10 mouse cellular contexts compared by ENCODE assay signal in the genomic region with DNA sequence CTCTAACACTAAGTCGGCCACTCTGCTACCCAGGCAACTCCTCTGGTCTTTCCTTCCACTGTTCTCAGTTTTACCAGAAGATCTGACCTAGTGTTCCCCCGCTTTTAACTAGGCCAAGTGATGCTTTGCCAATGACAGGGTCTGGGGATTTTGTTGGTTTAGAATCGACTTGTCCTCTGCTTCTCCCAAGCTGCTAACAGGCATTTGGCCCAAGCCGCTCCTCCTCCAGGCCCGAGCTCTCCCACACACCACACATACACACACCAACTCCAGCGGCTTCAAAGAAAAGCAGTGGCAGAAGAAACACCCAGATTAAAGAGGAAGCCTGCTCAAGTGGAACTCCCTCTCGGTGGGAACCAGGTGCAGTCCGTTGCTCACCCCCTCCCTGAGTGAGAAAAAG.
DNase-seq lines count a peak whose midpoint lies in the region; ATAC-seq lines count a peak whose summit lies in the region.
"Had no signal": no experiment of that assay in that cellular context is flagged by ENCODE, and none has a peak within 500 bp of the region (broad histone marks: within the 10 kb centered on the region; RNA-seq: fewer than 3 reads in every experiment).

No protein-coding gene starts in this region.

- H3K4me1 ChIP-seq in kidney, embryonic 14.5 days (ENCODE audit: control insufficient read depth, insufficient read depth, low read length): peaks cover 36% of the 10 kb centered on the region
- peaks cover 18% of the 10 kb centered on the region for H3K4me1 ChIP-seq in embryonic facial prominence, embryonic 15.5 days

- no peak overlapping the region for H3K4me2 ChIP-seq in kidney, embryonic 14.5 days (replicated peaks; ENCODE audit: low read depth, low read length)
- no peak overlapping the region for H3K4me2 ChIP-seq in embryonic facial prominence, embryonic 15.5 days (replicated peaks)
- H3K4me2 ChIP-seq: forebrain, embryonic 12.5 days; hindbrain, embryonic 13.5 days had no signal

- no peak for DNase-seq in kidney, adult 11 months
- DNase-seq in B cell, adult 2 months: peak; percentile 10 to 21
- DNase-seq in ovary, postnatal 14 days (ENCODE audit: low spot score): peak; percentile 43
- DNase-seq in urinary bladder, postnatal 4 days (ENCODE audit: low spot score in 2 of 2): no peak
- no peak for DNase-seq in adrenal gland, postnatal 25 days
- DNase-seq: cerebellum, adult 8-10 months had no signal

- H3K36me3 ChIP-seq in kidney, embryonic 14.5 days (ENCODE audit: control insufficient read depth, insufficient read depth, low read length): no peaks in the 10 kb centered on the region
- H3K36me3 ChIP-seq in embryonic facial prominence, embryonic 15.5 days: no peaks in the 10 kb centered on the region
- H3K36me3 ChIP-seq: forebrain, embryonic 12.5 days; hindbrain, embryonic 13.5 days had no signal

- 14% methylated on average over 8 of the region's 8 CpGs for WGBS in kidney, embryonic 14.5 days
- 43% methylated on average over 8 of the region's 8 CpGs for WGBS in embryonic facial prominence, embryonic 15.5 days

- H3K27ac ChIP-seq in kidney, embryonic 14.5 days (ENCODE audit: low read depth, low read length): peak overlapping the region; percentile 77
- no peak overlapping the region; the same call in 1 of the 2 replicates for H3K27ac ChIP-seq in embryonic facial prominence, embryonic 15.5 days (replicated peaks)
- H3K27ac ChIP-seq: forebrain, embryonic 12.5 days; hindbrain, embryonic 13.5 days had no signal

- H3K9ac ChIP-seq in kidney, embryonic 14.5 days (ENCODE audit: low read depth, low read length): peak overlapping the region; percentile 34; the same call in 1 of the 2 replicates
- no peak overlapping the region for H3K9ac ChIP-seq in embryonic facial prominence, embryonic 15.5 days
- H3K9ac ChIP-seq: forebrain, embryonic 12.5 days had no signal

- ATAC-seq in kidney, embryonic 14.5 days (ENCODE audit: low FRiP score, low TSS enrichment): 0 out of 2 replicates have a peak, but pooled peaks have one; percentile 40
- ATAC-seq in embryonic facial prominence, embryonic 15.5 days (ENCODE audit: insufficient number of reproducible peaks, low FRiP score, low TSS enrichment, low read depth): 0 out of 2 replicates have a peak, but pooled peaks have one; percentile 15

- H3K4me3 ChIP-seq in kidney, embryonic 14.5 days (ENCODE audit: low read length): no peak overlapping the region
- H3K4me3 ChIP-seq in embryonic facial prominence, embryonic 15.5 days (replicated peaks): no peak overlapping the region
- H3K4me3 ChIP-seq: forebrain, embryonic 12.5 days; hindbrain, embryonic 13.5 days had no signal

- H3K27me3 ChIP-seq in kidney, embryonic 14.5 days (ENCODE audit: control insufficient read depth, insufficient read depth, low read length): no peaks in the 10 kb centered on the region
- no peaks in the 10 kb centered on the region for H3K27me3 ChIP-seq in embryonic facial prominence, embryonic 15.5 days
- H3K27me3 ChIP-seq: forebrain, embryonic 12.5 days; hindbrain, embryonic 13.5 days had no signal

- no peaks in the 10 kb centered on the region for H3K9me3 ChIP-seq in kidney, embryonic 14.5 days (ENCODE audit: control insufficient read depth, low read length)
- H3K9me3 ChIP-seq in embryonic facial prominence, embryonic 15.5 days (replicated peaks): no peaks in the 10 kb centered on the region
- H3K9me3 ChIP-seq: forebrain, embryonic 12.5 days; hindbrain, embryonic 13.5 days had no signal

Comparison
In these comparisons a context has a peak if more than half of its experiments do, and no peak if none do; other contexts are left out.
1. DNase-seq: peak in B cell, adult 2 months (2 of 2) and ovary, postnatal 14 days (single experiment); none in kidney, adult 11 months (single experiment), urinary bladder, postnatal 4 days (0 of 2) and adrenal gland, postnatal 25 days (single experiment).